Mouse (Mus musculus) lung, postnatal 0 days (tissue): ENCODE data around the gene Ccnh. TPM values are rescaled to one million over a fixed set of nuclear protein-coding genes. Genes with fewer than 3 reads are reported as not detected.

Source experiments
- ATAC-seq: fragments of 200-750 bp; cut with Nextera tagmentation; 2 replicates; pipeline ENCODE4 v1.8.0; 2017; ENCODE audit warnings: moderate library complexity
- DNase-seq: peaks from one replicate; pipeline ENCODE4 v3.0.0-alpha.2; 2016; ENCODE audit warnings: low spot score
- H3K27ac ChIP-seq: fragments of 300-500 bp; sonication (generic); 2 replicates; pipeline ENCODE4 v1.5.1; 2014; ENCODE audit warnings: antibody characterized with exemption, mild to moderate bottlenecking, low read length, mixed read lengths
- H3K27me3 ChIP-seq: fragments of 300-500 bp; sonication (generic); replicated peaks from 2 replicates; pipeline ENCODE4 v1.6.1; 2014; ENCODE audit warnings: low read length, mixed read lengths; ENCODE audit not compliant: insufficient read depth
- H3K36me3 ChIP-seq: fragments of 300-500 bp; sonication (generic); 2 replicates; pipeline ENCODE4 v1.6.1; 2014; ENCODE audit warnings: low read length, mixed read lengths; ENCODE audit not compliant: insufficient read depth
- H3K4me1 ChIP-seq: fragments of 300-500 bp; sonication (generic); 2 replicates; pipeline ENCODE4 v1.6.1; 2014; ENCODE audit warnings: antibody characterized with exemption, low read depth, low read length, mixed read lengths; ENCODE audit not compliant: insufficient read depth
- H3K4me2 ChIP-seq: fragments of 300-500 bp; sonication (generic); replicated peaks from 2 replicates; pipeline ENCODE4 v1.6.1; 2014; ENCODE audit warnings: low read depth, mild to moderate bottlenecking, low read length, moderate library complexity, mixed read lengths
- H3K4me3 ChIP-seq: fragments of 300-500 bp; sonication (generic); 2 replicates; pipeline ENCODE4 v1.5.1; 2014; ENCODE audit warnings: low read depth, low read length
- H3K9ac ChIP-seq: fragments of 300-500 bp; sonication (generic); replicated peaks from 2 replicates; pipeline ENCODE4 v1.6.1; 2014; ENCODE audit warnings: low read depth, mild to moderate bottlenecking
- H3K9me3 ChIP-seq: fragments of 300-500 bp; sonication (generic); 2 replicates; pipeline ENCODE4 v1.6.1; 2016; ENCODE audit warnings: low read length, mixed read lengths
- CTCF ChIP-seq: IDR thresholded peaks from 2 replicates; pipeline ENCODE4 v1.5.1; 2016; ENCODE audit warnings: antibody characterized with exemption, mild to moderate bottlenecking
- EP300 ChIP-seq: IDR thresholded peaks from 2 replicates; pipeline ENCODE4 v1.6.1; 2016; ENCODE audit warnings: antibody characterized with exemption, mild to moderate bottlenecking, control low read depth
- WGBS: fragments of 180-500 bp; shearing (Covaris S2); extraction: QIAGEN DNeasy Blood & Tissue Kit; methylation state at CpG from one replicate; pipeline ENCODE4 v1.1.7; 2014; 5-methylcytosine and 5-hydroxymethylcytosine counted together
- polyA plus RNA-seq: library from polyadenylated mRNA; unstranded; fragments of >200 nt; fragmentation: Nextera tagmentation; extraction: Ambion mirVana; gene quantifications from 2 replicates; pipeline ENCODE4 v1.2.1, GENCODE M21; 2015

Gene Ccnh
- polyA plus RNA-seq, 1 experiment from 2014 or later: 43.6 TPM

- Histone ChIP-seq H3K27me3 (no peaks in the 10 kb centered on the region), H3K27ac (peak overlapping the region; percentile 87), H3K4me1 (no peaks in the 10 kb centered on the region), H3K36me3 (peaks cover 4% of the 10 kb centered on the region; the same call in 1 of the 2 replicates), H3K9me3 (no peaks in the 10 kb centered on the region), H3K4me2 (peak overlapping the region; percentile 94), H3K4me3 (peak overlapping the region; percentile 76), H3K9ac (peak overlapping the region; percentile 70)
- TF ChIP-seq CTCF (0 out of 2 replicates have a peak, but pooled peaks have one; percentile 4), EP300 (no peak)
- peak; percentile 59 for DNase-seq
- under 1% methylated on average over 17 of the region's 17 CpGs for WGBS
- ATAC-seq: peak; percentile 66
Measured at GRCm38 (mm10) chr13:85189644-85190121, 475 bp downstream of the Ccnh start.

GRCm38 (mm10) chr13:85191253-85191652 is 2.0 kb downstream of the Ccnh start:
- Histone ChIP-seq H3K4me2 (no peak overlapping the region), H3K9me3 (no peaks in the 10 kb centered on the region), H3K4me1 (no peaks in the 10 kb centered on the region), H3K36me3 (peaks cover 4% of the 10 kb centered on the region; the same call in 1 of the 2 replicates), H3K27ac (no peak overlapping the region), H3K4me3 (no peak overlapping the region), H3K27me3 (no peaks in the 10 kb centered on the region), H3K9ac (no peak overlapping the region)
- ATAC-seq (no peak), DNase-seq (no peak)
- TF ChIP-seq EP300 (no peak), CTCF (no peak)
- WGBS: 89% methylated on average over 2 of the region's 2 CpGs

GRCm38 (mm10) chr13:85207493-85207892 is 18.3 kb downstream of the Ccnh start:
- H3K9ac ChIP-seq: no peak overlapping the region

GRCm38 (mm10) chr13:85208656-85209055 is 19.4 kb downstream of the Ccnh start:
- TF ChIP-seq EP300: no peak
- TF ChIP-seq CTCF: no peak
- H3K4me2 ChIP-seq: no peak overlapping the region
- WGBS: 78% methylated on average over 6 of the region's 6 CpGs
- H3K27me3 ChIP-seq: no peaks in the 10 kb centered on the region
- no peak overlapping the region for H3K27ac ChIP-seq
- no peaks in the 10 kb centered on the region for H3K4me1 ChIP-seq
- no peak overlapping the region for H3K4me3 ChIP-seq
- no peaks in the 10 kb centered on the region for H3K9me3 ChIP-seq
- ATAC-seq (no peak), DNase-seq (no peak)
- H3K36me3 ChIP-seq: 0 out of 2 replicates have a peak, but pooled peaks cover 3% of the 10 kb centered on the region
- no peak overlapping the region for H3K9ac ChIP-seq

More at GRCm38 (mm10) chr13:85207493-85207892, 18.3 kb downstream of the Ccnh start:
- H3K27ac ChIP-seq: no peak overlapping the region
- H3K4me2 ChIP-seq: no peak overlapping the region
- 58% methylated on average over 2 of the region's 2 CpGs for WGBS
- no peak overlapping the region for H3K4me3 ChIP-seq
- no peaks in the 10 kb centered on the region for H3K9me3 ChIP-seq
- H3K36me3 ChIP-seq: 0 out of 2 replicates have a peak, but pooled peaks cover 7% of the 10 kb centered on the region
- no peaks in the 10 kb centered on the region for H3K27me3 ChIP-seq
- H3K4me1 ChIP-seq: no peaks in the 10 kb centered on the region
- DNase-seq: peak; percentile 64
- ATAC-seq: no peak
- TF ChIP-seq CTCF: peak; percentile 66
- no peak for TF ChIP-seq EP300

GRCm38 (mm10) chr13:85210353-85210752 is 21.1 kb downstream of the Ccnh start:
- no peak overlapping the region for H3K9ac ChIP-seq
- no peak overlapping the region for H3K27ac ChIP-seq
- H3K4me1 ChIP-seq: no peaks in the 10 kb centered on the region
- TF ChIP-seq CTCF (no peak), EP300 (no peak)
- no peak for DNase-seq
- no peaks in the 10 kb centered on the region for H3K27me3 ChIP-seq
- ATAC-seq: no peak
- no peak overlapping the region for H3K4me3 ChIP-seq
- no peak overlapping the region for H3K4me2 ChIP-seq
- 62% methylated on average over 1 of the region's 1 CpGs for WGBS
- H3K9me3 ChIP-seq: no peaks in the 10 kb centered on the region
- H3K36me3 ChIP-seq: no peaks in the 10 kb centered on the region

- no peaks in the 10 kb centered on the region for H3K9me3 ChIP-seq
- ATAC-seq (no peak), DNase-seq (no peak)
- H3K27me3 ChIP-seq: no peaks in the 10 kb centered on the region
- H3K9ac ChIP-seq: no peak overlapping the region
- H3K4me1 ChIP-seq: no peaks in the 10 kb centered on the region
- WGBS: 74% methylated on average over 4 of the region's 4 CpGs
- H3K4me3 ChIP-seq: no peak overlapping the region
- no peak overlapping the region for H3K27ac ChIP-seq
- H3K4me2 ChIP-seq: no peak overlapping the region
- TF ChIP-seq CTCF: no peak
- no peak for TF ChIP-seq EP300
- peaks cover 6% of the 10 kb centered on the region; the same call in 1 of the 2 replicates for H3K36me3 ChIP-seq
Measured at GRCm38 (mm10) chr13:85218656-85219055, 29.4 kb downstream of the Ccnh start.
